In genomic region chr16:37899357-37899756, GRCm38 (mm10) we compare ENCODE assay signal across 14 mouse cellular contexts. TPM values are rescaled to one million over a fixed set of nuclear protein-coding genes. Genes with fewer than 3 reads are reported as not detected.
DNase-seq lines count a peak whose midpoint lies in the region; ATAC-seq and TF ChIP-seq lines count a peak whose summit lies in the region.
"Had no signal": no experiment of that assay in that cellular context is flagged by ENCODE, and none has a peak within 500 bp of the region (broad histone marks: within the 10 kb centered on the region; RNA-seq: fewer than 3 reads in every experiment).

No protein-coding gene starts in this region.

- no peaks in the 10 kb centered on the region for H3K36me3 ChIP-seq in limb, embryonic 13.5 days
- no peaks in the 10 kb centered on the region for H3K36me3 ChIP-seq in forebrain, postnatal 0 days (ENCODE audit: insufficient read depth)
- H3K36me3 ChIP-seq: liver, embryonic 12.5 days had no signal

- 0 out of 2 replicates have a peak overlapping the region, but pooled peaks have one; percentile 21 for H3K4me2 ChIP-seq in limb, embryonic 13.5 days (replicated peaks)
- no peak overlapping the region for H3K4me2 ChIP-seq in forebrain, postnatal 0 days (ENCODE audit: low read depth)
- H3K4me2 ChIP-seq: liver, embryonic 12.5 days had no signal

- H3K9me3 ChIP-seq in limb, embryonic 13.5 days, result no peaks in the 10 kb centered on the region
- H3K9me3 ChIP-seq in forebrain, postnatal 0 days (ENCODE audit: low read length), result no peaks in the 10 kb centered on the region
- H3K9me3 ChIP-seq: liver, embryonic 12.5 days had no signal

- no peaks in the 10 kb centered on the region for H3K27me3 ChIP-seq in limb, embryonic 13.5 days
- H3K27me3 ChIP-seq in forebrain, postnatal 0 days (ENCODE audit: insufficient read depth, low read length), result no peaks in the 10 kb centered on the region
- H3K27me3 ChIP-seq: liver, embryonic 12.5 days had no signal

- peak; percentile 48; the same call in 1 of the 2 replicates for ATAC-seq in limb, embryonic 13.5 days (ENCODE audit: low FRiP score, low read depth)
- ATAC-seq in forebrain, postnatal 0 days, result no peak
- ATAC-seq: CD4-positive, CD25-positive, alpha-beta regulatory T cell, adult 4 months; liver, embryonic 12.5 days had no signal

- WGBS in limb, embryonic 13.5 days, result 7% methylated on average over 2 of the region's 2 CpGs
- WGBS in forebrain, postnatal 0 days, result 33% methylated on average over 2 of the region's 2 CpGs

- no peak overlapping the region for H3K4me3 ChIP-seq in limb, embryonic 13.5 days
- H3K4me3 ChIP-seq in forebrain, postnatal 0 days (ENCODE audit: low read depth, low read length), result no peak overlapping the region
- H3K4me3 ChIP-seq: liver, embryonic 12.5 days had no signal

- H3K9ac ChIP-seq in limb, embryonic 13.5 days, result no peak overlapping the region
- H3K9ac ChIP-seq in forebrain, postnatal 0 days, result no peak overlapping the region
- H3K9ac ChIP-seq: liver, embryonic 12.5 days had no signal

- peaks cover 36% of the 10 kb centered on the region for H3K4me1 ChIP-seq in limb, embryonic 13.5 days
- no peaks in the 10 kb centered on the region for H3K4me1 ChIP-seq in forebrain, postnatal 0 days (ENCODE audit: insufficient read depth)

- intact Hi-C loops in heart, postnatal 14 days (cut with DNase I), result no loop called here
- intact Hi-C loops in gastrocnemius, postnatal 36 days (cut with DNase I), result no loop called here

- H3K27ac ChIP-seq in limb, embryonic 13.5 days, result no peak overlapping the region
- H3K27ac ChIP-seq in forebrain, postnatal 0 days (ENCODE audit: low read depth, low read length), result no peak overlapping the region
- H3K27ac ChIP-seq: liver, embryonic 12.5 days had no signal

- TF ChIP-seq CTCF in forebrain, postnatal 0 days (IDR thresholded peaks at IDR 0.05; ENCODE audit: low read depth), result no peak

- DNase-seq in heart, adult 11 months, result peak; percentile 49
- DNase-seq in heart, postnatal 14 days, result no peak
- DNase-seq in brain, adult 2 months (ENCODE audit: low read depth, low spot score), result peak; percentile 17
- peak; percentile 58 for DNase-seq in kidney, adult 9 months
- no peak for DNase-seq in forebrain, postnatal 0 days
- no peak for DNase-seq in gastrocnemius, postnatal 36 days
- no peak for DNase-seq in urinary bladder, postnatal 14 days (ENCODE audit: low spot score)
- DNase-seq: gastrocnemius, postnatal 25 days; heart, postnatal 10 days; lung, postnatal 36 days had no signal

RNA-seq across cellular contexts. Expression of gene Gpr156, which starts 16.9 kb away (rescaled TPM):
- under 1 TPM in 1 of 2 experiments, not detected in 1; 0.07 TPM for total RNA-seq in heart, postnatal 14 days (2021)
- polyA plus RNA-seq in limb, embryonic 13.5 days (2015; fragmentation: Nextera tagmentation; extraction: Ambion mirVana), result 0.88 and 0.95 TPM in 2 replicates
- total RNA-seq in forebrain, postnatal 0 days (2014; rRNA removed), result 2.8 and 3.3 TPM in 2 replicates
- 1.5 and 2.3 TPM in 2 replicates for polyA plus RNA-seq in forebrain, postnatal 0 days (2015; fragmentation: Nextera tagmentation; extraction: Ambion mirVana)
- total RNA-seq in gastrocnemius, postnatal 36 days (2021), result under 1 TPM in 1 of 2 experiments, not detected in 1; 0.10 TPM
- polyA plus RNA-seq: CD4-positive, CD25-positive, alpha-beta regulatory T cell, adult 4 months; liver, embryonic 12.5 days had no signal

RNA-seq across cellular contexts. Expression of gene Lrrc58, which starts 31.2 kb away (rescaled TPM):
- 10 to 100 TPM; 85.6 to 85.7 TPM for total RNA-seq in heart, postnatal 14 days (2021)
- 58.9 and 62.3 TPM in 2 replicates for polyA plus RNA-seq in limb, embryonic 13.5 days (2015; fragmentation: Nextera tagmentation; extraction: Ambion mirVana)
- total RNA-seq in forebrain, postnatal 0 days (2014; rRNA removed), result 66.5 and 97.5 TPM in 2 replicates
- 28.3 and 43.7 TPM in 2 replicates for polyA plus RNA-seq in forebrain, postnatal 0 days (2015; fragmentation: Nextera tagmentation; extraction: Ambion mirVana)
- 10 to 100 TPM; 42.5 to 46.2 TPM for total RNA-seq in gastrocnemius, postnatal 36 days (2021)

RNA-seq across cellular contexts. Expression of gene Gm36028, which starts 38.4 kb away (rescaled TPM):
- under 1 TPM; 0.37 to 0.43 TPM for total RNA-seq in heart, postnatal 14 days (2021)
- 0.13 and 0.22 TPM in 2 replicates for polyA plus RNA-seq in limb, embryonic 13.5 days (2015; fragmentation: Nextera tagmentation; extraction: Ambion mirVana)
- total RNA-seq in forebrain, postnatal 0 days (2014; rRNA removed), result not detected in 2 replicates
- polyA plus RNA-seq in forebrain, postnatal 0 days (2015; fragmentation: Nextera tagmentation; extraction: Ambion mirVana), result 0.21 and 0.28 TPM in 2 replicates
- total RNA-seq in gastrocnemius, postnatal 36 days (2021), result not detected
- total RNA-seq: gastrocnemius, postnatal 25 days; layer of hippocampus, postnatal 10 days had no signal
- polyA plus RNA-seq: CD4-positive, CD25-positive, alpha-beta regulatory T cell, adult 4 months; liver, embryonic 12.5 days had no signal

Comparison
In these comparisons a context has a peak if more than half of its experiments do, and no peak if none do; other contexts are left out.
1. DNase-seq: peak in heart, adult 11 months (single experiment), brain, adult 2 months (single experiment) and kidney, adult 9 months (single experiment); none in heart, postnatal 14 days (0 of 2), forebrain, postnatal 0 days (single experiment), gastrocnemius, postnatal 36 days (0 of 2) and urinary bladder, postnatal 14 days (single experiment).